Mouse (Mus musculus): ENCODE measurements around the gene Cct7.

Gene Cct7

DNA sequence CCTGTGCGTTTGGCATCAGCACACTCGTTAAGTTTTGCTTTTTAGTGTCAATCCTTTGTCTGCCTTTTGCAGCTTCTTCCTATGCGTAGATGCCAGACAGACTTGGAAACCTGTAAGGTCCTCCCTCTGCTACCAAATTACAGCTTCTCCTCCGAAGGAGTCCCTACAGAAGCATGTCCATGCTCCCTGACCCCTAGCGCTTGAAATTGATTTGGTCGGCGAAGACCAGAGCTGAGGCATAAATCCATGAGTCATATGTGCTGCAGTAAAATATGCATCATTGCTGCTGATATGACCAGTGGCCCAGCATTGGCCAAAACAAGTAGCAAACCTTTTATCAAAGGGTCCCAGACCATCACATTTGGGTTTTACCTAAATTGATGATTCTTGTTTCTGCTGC, 1.5 kb downstream of the Cct7 start:
- DNase-seq = no peak

DNA sequence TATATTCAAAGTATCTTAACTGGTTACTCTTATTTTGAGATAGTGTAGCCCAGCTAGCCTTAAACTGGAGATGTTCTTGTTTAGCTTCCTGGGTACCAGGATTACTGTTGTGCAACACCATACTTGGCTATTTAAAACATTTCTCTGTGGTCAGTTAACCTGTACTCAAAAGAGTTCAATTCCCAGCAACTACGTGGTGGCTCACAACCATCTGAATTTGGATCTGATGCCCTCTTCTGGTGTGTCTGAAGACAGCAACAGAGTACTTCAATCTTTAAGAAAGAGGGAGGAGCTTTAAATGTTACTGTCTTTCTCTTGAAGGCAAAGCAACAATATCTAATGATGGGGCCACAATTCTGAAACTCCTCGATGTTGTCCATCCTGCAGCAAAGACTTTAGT, 8.3 kb downstream of the Cct7 start:
- no peak for DNase-seq

DNA sequence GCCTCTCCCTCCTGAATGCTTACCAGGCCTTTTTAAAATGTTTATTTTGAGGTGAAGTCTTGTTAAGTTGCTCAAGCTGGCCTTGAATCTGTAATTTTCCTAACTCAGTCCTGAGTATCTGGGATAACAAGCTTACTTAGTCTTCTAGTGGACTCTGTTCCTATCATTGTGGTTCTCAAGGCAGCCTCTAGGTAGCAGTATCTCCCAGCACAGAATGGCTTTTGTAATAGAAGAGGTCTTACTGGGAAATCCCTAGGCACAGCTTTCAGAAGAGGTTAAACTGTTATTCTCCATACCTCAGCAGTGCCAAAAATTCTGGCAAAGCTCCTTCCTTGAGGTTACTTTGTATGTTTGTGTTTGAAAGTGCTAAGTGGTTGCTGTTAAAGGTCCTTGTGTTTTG, 14.1 kb downstream of the Cct7 start:
- DNase-seq = peak; percentile 17

DNA sequence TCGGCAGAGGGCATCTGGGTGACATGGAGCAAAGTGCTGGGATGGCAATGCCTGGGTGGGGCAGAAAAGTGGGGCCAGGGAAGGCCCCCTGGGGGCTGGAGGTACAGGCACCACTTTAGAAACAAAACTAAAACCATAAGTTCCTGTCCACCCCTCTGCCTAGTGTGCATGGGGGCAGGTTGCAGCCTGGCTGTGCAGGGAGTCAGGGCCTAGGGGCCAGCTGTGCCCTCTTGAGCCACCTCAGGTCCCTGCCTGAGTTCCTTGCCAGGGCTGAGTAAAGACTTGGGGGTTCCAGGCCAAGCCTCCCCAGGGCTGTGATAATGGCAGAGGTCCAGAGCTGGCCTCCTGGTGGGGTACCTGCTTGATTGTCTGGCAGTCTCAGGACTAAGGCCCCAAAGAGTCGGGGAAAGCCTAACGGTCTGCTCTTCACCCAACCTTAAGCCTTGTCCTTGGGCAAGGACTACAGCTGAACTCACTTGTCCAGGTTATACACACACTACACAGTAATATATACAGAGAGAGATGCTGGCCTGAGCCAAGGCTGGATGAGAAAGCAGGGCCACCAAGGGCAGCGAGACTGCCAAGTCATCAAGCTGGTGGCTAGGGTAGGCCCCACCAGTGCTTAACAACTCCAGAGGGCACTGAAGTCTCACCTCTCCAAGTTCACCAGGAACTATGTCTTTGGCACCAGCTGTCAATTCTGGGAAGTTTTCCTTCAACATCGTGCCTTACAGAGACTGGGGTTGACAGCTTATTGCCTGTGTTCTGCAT, 18.5 kb downstream of the Cct7 start:
- no peak for DNase-seq

DNA sequence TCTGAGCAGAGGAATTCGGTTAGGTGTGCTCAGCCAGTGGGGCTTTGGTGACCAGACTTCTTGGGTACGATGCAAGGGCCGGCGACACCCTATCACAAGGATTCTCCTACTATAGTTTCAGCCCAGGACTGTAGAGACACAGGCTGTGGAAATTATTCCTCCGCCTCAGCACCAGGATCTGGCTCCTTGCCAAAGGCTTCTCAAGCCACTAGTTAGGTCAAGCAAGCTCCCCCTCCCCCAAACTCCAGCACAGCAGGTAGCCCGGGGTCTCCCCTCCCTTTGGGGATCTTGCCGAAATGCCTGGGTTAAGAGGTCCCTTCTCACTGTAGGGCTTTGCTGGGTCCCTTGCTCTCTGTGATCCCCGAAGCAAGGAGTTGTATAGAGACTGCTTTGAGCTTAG, 20.6 kb downstream of the Cct7 start:
- no peak for DNase-seq

DNA sequence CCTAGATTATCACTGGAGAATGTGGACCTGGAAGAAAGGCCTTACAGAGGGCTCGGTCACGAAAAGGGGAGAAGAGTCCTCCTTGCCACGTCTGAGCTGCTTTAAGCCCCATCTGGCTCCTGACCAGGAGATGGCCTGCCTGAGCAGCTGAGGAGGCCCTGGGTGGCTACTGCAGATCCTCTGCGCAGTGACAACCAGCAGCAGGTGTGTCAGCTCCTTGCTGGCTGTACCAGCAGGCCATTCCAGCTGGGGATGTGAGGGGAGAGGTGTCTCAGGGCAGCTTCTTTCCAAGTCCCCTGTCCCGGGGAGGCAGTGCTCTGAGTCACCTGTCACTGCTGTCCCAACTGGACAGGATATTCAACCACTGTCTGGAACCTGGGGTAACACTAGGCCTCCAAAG, 21.2 kb downstream of the Cct7 start:
- DNase-seq = no peak

DNA sequence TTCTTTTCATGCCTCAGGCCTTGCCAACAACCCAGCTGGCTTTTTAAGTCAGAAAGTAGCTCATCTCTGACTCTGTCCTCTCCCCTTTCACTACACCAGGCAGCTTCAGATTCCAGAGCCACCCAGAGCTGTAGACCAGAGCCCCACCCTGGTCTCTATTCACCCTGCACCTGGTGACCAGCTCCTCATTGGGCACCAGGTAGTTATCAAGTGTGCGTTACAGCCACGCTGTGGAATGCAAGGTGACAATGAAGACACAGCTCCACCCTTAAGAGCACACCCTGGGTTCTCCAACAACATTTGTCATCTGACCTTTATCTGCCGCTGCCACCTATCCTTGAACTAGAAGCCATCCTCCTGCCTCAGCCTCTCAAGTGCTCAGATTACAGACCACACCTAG, 24.3 kb downstream of the Cct7 start:
- DNase-seq = no peak

DNA sequence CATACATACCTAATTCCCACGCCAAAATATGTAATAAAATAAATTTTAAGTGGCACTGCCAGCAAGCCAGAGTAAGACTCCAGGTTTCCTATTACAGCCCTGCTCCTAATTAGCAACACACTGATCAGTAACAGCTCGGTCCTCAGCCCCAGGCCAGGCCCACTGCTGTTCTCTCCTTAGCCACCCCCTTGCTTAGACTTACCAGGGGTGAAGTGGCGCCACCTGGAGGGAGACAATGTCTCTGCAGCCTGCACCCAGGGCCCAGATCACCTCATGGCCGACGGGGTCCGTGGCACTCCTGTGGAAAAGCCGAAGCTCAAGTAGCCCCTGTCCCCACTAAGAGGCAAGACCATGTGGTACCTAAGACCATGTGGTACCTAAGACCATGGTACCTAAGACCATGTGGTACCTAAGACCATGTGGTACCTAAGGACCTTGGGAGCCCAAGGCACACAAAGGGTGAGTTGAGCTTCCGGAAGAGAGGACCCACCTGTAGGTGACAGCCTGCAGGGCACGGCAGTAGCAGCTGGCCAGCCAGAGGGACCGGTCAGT, 26.1 kb downstream of the Cct7 start:
- DNase-seq = peak; percentile 19

DNA sequence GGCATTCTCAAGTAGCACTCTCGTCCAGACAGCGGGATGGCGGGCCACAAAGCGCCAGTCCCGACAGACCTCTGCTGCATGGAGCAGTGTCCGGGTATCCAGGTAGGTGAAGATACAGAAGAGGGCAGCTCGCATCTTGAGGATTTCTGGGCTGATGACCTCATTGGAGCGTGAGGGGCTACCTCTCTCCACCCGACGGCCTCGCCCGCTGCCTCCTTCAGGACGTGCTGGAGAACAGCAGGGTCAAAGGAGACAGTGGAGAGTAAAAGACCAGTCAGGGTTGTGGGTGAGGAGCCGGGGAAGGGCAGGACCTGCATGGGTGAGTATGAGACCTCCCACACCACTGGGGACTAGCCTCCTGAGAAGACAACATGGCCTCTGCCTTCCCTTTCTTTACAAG, 27.1 kb downstream of the Cct7 start:
- no peak for DNase-seq

DNA sequence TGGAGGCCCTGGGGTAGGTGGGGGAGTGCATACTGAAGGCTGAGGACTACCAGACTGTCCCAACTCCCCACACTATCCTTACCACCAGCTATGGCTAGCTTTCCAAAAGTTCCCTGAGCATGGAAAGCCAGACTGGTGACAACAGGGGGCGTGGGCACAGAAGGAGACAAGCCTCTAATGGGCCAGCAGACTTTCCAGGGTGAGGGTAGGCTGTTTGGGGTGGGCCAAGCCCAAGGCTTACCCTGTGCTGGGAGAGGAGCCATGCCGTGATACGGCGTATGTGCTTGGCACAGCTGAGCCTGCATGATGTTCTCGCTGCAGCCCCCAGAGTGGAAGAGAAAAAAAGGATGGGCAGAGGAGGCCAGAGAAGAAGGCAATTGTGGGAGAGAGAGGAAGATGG, 28.7 kb downstream of the Cct7 start:
- no peak for DNase-seq

DNA sequence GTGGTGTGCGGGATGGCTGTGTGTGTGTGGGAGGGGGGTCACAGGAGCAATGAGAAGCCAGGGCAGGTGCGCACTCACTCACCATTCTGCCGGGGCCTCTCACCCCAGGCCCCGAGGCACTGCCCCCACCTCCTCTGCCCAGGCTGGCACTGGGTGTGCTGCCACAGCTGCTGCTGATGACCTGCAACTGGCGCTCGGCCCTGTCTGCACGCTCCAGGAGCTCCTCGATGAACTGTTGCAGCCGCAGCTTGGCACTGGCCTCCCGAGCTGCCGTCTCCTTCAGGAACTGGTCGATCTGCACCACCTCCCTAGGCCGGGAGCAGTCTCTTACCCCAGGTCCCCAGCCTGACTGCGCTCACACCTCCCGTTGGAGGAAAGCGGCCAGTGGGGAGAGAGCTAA, 29.4 kb downstream of the Cct7 start:
- DNase-seq = no peak

DNA sequence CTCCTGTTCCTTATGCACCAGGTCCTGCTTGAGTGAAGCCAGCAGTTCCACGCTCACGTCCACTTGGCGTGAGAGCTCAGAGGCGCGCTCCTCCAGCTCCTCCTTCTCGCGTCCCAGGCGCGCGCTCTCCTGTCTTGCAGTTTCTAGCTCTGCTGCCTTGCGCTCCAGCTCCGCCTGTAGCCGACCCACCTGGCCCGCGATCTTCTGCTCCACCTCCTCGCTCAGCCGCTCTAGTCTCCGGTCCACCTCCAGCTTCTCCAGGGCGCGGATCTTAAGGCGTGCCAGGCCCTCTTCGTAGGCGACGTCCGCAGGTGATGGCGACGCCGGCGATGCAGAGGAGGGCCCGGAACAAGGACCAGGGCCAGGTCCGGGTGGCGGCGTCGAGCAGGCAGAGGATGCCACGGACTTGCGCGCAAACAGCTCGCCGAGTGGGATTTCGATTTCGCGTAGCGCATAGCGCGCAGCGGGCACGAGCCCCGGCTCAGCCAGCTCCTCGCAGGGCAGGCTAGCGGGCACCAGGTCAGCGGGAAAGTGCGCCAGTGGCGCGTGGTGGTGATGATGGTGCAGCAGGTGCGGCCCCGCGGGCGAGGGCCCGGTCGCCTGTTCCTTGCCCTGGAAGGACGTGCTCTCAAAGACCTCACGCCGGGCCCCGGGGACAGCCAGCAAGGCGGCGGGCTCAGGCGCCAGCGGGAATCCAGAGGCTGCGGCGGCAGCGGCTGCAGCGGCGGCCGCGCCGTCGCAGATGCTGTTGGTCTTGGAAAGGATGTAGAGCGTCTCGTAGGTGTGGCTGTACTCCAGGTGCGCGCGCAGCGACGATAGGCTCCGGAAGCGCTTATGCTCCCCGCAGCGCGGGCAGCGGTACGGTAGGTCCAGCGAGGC, 32.8 kb downstream of the Cct7 start:
- DNase-seq = no peak

DNA sequence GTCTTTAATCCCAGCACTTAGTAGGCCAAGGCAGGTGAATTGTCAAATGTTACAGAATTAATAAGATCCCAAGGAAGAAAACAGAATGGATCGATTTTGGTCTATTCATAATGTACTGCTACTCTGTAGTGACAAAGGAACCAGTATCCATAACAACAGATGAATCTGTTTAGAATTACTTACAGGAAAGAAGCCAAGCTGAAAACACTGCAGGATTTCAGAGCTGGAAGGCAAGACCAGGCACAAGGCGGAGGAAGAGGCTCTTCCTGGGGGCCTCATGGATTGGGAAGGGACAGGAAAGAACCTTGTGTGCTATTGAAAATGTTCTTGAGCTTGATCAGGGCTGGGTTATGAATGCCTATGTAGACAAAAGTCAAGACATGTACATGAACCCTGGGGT, 34.4 kb downstream of the Cct7 start:
- no peak for DNase-seq

DNA sequence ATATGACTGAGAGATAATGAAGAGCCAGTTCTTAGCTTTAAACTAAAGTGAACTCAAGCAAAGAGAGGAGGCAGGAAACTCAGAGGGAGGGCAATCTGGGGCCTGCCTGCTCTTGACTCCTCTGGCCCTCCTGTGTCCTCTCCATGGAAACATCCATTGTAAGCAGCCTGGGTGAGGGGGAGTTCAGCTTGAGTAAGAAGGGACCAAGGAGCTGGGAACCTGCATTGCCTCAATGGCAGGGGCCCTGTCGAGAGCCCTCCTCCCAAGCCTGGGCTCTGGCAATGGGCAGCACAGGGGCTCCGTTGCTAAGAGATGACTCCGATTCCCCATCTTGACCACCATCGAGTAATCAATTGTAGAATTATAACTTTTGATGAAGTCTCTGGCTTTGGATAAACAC, 37.2 kb downstream of the Cct7 start:
- DNase-seq = no peak

DNA sequence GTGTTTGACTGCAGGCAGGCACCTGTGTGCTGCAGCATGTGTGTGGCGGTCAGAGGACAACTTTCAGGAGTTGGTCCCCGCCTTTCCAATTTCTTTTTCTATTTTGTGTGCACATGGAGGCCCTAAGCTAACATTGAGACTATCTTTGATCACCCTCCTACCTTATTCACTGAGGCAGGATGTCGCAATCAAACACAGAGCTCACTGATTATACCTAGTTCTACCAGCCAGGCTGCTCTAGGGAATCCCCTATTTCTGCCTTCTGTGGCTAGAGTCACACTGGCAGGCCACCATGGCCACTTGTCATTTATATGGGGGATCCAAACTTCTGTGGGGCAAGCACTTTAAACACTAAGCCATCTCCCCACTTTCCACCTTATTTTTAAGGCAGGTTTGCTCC, 38.4 kb downstream of the Cct7 start:
- DNase-seq = no peak

DNA sequence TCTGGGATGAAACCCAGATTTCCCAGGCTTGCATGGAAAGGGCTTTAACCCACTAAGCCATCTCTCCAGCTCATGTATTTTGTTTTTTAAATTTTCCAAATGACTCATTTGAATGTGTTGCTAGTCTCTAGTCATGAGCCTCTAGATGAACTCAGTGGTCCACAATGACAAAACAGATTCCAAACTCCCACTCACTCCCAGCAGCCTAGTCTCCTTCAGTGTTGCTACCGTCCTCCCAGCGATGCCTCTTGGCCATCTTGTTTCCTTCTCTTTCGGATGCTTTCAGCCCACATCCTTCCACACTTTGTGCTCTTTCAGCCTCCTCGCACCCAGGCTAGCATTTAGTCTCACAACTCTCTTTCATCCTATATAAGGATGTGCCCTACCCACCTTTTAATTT, 38.9 kb downstream of the Cct7 start:
- no peak for DNase-seq

DNA sequence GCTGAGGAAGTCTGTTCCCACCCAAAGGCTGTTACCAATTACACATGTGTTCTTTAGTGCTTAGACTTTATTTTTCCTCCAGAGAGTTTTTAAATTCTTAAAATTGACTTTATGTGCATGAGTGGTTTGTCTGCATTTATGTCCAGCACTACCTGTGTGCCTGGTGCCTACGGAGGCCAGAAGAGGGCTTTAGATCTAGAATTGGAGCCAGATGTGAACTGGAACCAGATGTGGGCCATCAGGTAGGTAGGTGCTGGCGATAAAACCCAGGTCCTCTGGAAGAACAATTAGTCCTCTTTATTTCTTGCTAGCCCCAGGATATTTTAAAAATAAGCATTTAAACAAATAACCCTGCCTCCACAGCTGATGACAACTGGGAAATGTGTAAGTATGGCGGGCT, 40.3 kb downstream of the Cct7 start:
- DNase-seq = no peak

DNA sequence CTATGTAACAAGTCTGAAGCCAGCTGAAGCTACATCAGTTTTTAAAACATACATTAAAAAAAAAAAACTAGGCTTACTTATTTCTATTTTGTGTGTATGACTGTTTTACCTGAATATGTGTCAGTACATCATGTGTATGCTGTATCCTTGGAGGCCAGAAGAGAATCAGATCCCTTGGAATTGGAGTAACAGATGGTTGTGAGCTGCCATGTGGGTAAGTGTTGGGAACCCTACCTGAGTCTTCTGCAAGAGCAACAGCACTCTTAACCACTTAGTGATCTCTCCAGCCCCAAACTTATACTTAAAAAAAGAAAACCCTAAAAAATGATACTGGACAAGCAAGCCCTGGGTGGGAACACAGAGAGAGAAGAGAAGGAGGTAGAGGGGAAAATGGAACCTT, 45.7 kb downstream of the Cct7 start:
- no peak for DNase-seq

DNA sequence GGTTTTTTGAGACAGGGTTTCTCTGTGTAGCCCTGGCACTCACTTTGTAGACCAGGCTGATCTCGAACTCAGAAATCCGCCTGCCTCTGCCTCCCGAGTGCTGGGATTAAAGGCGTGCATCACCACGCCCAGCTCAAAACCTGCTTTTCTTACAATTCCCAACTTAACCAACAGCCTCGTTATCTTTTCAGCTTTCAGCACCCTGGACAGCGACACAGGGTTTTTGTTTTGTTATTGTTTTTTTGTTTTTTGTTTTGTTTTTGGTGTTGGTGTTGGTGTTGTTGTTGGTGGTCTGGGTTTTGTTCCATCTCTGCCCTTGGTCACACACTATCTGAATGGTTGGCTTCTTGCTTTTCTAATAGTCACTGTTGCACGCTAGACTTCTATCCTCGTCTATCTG, 46.8 kb downstream of the Cct7 start:
- no peak for DNase-seq

DNA sequence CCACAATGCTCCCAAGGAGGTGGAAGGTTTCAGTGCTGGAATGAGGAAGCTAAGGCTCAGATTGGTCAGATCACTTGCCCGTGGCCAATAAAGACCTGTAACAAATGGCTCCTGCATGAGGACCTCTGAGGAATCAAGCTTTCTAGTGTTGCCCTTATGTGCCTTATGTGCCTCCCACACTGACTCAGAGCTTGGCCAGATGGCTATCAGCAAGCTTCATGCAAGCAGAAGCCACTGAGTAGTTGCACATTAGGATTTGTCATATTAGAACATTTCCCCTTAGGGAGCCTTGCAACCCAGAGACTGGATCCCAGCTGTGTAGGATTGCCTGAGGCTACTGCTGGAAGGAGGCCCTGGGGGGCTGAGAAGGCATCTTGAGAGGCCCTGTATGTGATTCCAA, 49.1 kb downstream of the Cct7 start:
- DNase-seq = no peak

DNA sequence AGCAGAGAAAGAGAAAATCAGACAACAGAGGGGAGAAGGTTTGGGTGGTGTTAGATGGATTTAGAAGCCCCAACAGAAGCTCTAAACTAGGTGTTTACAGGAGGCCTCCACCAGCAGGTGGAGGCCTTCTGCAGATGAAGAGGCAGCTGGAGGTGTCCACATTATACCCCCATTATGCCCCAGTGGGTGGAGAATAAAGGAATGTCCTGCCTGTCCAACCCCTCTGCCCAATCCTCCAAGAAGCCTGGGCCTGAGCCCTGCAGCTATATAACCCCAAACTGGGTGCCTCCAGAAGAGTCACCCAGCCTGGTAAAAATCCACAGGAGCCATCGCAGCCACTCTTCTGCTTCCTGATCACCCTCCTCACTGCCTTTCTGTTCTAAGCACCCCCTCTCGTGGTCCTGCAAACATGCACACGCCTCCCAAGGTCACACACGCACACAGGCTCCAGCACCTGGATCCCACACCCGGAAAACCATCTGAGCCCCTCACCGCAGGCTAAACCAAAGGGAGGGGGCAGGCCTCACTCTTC, 50.3 kb downstream of the Cct7 start:
- DNase-seq = no peak

DNA sequence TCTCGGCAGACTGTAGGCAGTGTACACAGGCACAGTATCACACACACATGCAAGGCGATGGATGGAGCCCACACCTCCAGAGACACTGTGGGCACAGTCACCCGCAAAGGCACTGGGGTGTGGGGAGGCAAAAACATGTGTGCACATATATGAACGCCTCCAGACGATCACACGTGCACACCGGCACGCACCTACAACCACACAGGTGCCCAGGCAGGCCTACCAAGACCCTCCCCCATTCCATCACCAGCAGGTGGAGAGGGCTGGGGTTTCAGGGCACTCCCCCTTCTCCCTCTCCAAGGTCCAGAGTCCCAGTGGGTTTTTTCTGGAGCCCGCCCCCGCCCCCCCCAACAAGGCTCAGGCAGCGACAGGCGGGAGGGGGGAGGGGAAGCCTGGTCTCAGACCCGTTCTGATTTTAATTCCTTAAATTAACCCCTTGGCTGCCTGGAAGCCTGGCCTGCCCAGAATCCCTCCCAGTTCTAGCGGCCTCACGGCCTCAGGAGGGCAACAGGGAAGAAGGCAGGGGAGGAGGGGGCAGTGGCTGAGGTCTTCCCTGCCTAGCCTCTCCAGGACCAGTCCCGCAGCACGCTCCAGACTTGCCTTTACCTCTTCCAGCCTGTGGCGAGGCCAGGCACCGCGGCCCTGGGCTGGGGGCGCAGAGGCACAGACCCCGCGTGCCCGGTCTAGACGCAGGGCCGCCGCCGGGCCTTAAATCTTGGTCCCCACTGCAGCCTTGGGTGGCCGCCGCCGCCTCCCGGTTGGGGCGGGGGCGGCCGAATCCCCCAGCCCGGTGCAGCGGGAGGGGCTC, 51.0 kb downstream of the Cct7 start:
- no peak for DNase-seq

DNA sequence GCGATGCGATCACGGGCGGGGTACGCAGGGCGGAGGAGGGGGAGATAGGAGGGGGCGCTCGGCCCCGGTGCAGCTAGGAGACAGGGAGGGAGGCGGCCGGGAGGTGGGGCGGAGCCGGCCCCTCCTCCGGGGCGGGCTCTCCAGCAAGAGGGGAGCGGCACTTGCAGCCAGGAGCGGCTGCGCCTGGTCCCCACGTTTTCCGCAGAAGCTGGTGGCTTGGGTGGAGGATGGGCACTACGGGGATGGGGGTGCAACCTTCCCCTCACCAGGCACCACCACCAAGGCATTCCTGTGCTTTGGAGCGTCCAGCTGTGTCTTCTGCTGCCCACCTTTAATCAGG, 51.6 kb downstream of the Cct7 start, which contains the start of gene Fbxo41:
Gene Fbxo41 (minus strand): TSS at position 84 of the 340 bp plus-strand sequence.
- DNase-seq = no peak
